Mouse (Mus musculus) left cerebral cortex, adult 2 months (tissue): Measurements from ENCODE around the gene Mydgf. TPM values are rescaled to one million over a fixed set of nuclear protein-coding genes. Genes with fewer than 3 reads are reported as not detected.

Experiments
- DNase-seq, 2 experiments: peaks; one replicate each; pipeline ENCODE4 v3.0.0; 2021 to 2022; ENCODE audit warnings: low spot score in 2 of 2, mixed read lengths in 1 of 2; ENCODE audit errors: extremely low spot score in 1 of 2
- H3K27ac ChIP-seq: fragments of 200-600 bp; 2 replicates; pipeline ENCODE4 v1.8.1; 2022
- H3K4me3 ChIP-seq: fragments of 200-600 bp; 2 replicates; pipeline ENCODE4 v1.8.1; 2022
- CTCF ChIP-seq: fragments of 200-600 bp; IDR thresholded peaks from 2 replicates; pipeline ENCODE4 v1.8.1; 2022; ENCODE audit warnings: antibody characterized with exemption, mild to moderate bottlenecking, moderate library complexity
- intact Hi-C: fragments of 180-260 bp; cut with DNase I; formaldehyde crosslinking; loops from one replicate; pipeline ENCODE4 v1.15.1; 2025
- microRNA-seq, 2 experiments: library from miRNA; unstranded; fragments of <30 nt; microRNA quantifications; one replicate each; pipeline ENCODE4 v1.2.0; 2021
- total RNA-seq, 2 experiments: library from RNA; stranded (reverse); gene quantifications; 2 replicates each; pipeline ENCODE4 v1.2.3; 2021

Mydgf gene
- total RNA-seq, 2 experiments from 2014 or later, result 39.5 to 41.2 TPM

DNA sequence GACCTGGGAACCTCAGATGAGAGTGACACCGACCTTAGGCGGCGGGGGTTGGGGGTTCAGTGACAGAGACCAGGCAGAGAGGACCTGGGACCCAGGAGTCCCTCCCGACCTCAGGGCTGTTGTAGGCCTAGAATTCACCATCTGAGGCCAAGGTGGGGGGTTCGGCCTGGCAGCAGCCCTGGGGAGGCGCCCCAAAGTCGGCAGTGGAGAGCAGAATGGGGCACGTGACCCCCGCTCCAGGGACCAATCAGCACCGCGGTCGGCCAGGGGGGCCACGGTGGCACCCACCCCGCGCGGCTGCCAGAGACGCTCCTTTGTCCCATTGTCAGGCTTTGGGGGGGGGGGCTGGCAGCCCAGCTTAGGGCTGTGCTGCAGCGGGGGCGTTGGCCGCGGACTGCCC is 44.4 kb downstream of the Mydgf start:
- intact Hi-C loops, result no loop called here
- no peak for TF ChIP-seq CTCF
- no peak for DNase-seq
- Histone ChIP-seq H3K4me3 (peak overlapping the region; percentile 76), H3K27ac (peak overlapping the region; percentile 95)

DNA sequence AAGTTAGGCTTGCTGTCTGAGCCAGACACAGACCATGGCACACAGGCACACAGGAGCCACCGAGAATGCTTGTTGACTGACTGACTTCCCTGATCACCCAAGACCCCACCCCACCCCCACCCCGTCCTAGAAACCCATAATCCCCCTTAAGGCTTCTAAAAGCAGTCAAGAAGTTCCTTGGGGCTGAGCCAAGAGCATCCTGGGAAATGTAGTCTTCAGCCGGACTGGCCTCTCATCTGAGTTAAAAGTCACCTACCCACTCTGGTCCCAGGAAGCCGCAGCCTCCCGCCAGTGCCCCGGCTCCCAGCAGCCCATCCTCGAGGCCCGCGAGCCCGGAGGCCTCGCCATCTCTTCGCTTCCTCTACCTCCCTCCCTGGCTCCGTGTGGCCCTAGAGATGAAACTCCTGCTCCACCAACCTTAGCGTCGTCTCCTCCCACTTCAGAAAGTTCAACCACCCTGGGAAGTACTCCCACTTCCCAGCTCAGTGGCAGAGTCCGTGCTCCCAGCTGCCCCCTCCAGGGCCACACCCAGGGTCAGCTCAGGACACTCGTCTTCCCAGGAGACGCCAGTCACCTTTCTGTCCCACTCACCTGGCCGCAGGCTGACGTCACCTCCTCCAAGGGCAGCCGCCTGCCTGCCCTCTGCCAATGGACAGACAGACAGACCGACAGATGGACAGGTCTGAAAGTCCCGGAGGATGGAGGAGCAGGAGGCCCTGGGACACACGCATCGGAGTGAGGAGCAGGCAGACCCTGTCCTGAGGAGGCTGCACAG is 45.7 kb downstream of the Mydgf start:
- intact Hi-C loops, result no loop called here

DNA sequence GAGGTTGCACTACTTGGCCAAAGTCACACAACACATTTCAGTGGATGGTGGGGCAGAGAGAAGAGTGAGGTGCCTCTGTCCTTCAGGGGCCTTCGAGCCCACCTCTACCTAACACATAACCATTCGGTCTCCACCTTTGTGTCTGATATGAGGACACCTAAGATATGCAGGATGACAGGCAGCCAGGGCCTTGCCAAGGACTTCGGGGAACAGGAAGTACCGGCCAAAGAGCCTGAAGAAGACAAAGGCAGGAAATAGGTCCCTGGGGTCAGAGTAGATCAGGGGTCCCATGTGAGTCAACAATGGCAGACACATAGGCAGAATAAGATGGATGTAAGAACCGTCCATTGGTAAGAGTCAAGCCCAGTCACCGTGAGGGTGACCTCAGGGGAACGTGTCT is 47.2 kb downstream of the Mydgf start:
- Histone ChIP-seq H3K4me3 (no peak overlapping the region), H3K27ac (no peak overlapping the region)
- intact Hi-C loops, result no loop called here
- no peak for TF ChIP-seq CTCF
- no peak for DNase-seq

More for the DNA sequence above, 45.7 kb downstream of the Mydgf start:
- TF ChIP-seq CTCF, result no peak
- no peak for DNase-seq
- H3K4me3 ChIP-seq, result peak overlapping the region; percentile 76
- no peak overlapping the region for H3K27ac ChIP-seq

DNA sequence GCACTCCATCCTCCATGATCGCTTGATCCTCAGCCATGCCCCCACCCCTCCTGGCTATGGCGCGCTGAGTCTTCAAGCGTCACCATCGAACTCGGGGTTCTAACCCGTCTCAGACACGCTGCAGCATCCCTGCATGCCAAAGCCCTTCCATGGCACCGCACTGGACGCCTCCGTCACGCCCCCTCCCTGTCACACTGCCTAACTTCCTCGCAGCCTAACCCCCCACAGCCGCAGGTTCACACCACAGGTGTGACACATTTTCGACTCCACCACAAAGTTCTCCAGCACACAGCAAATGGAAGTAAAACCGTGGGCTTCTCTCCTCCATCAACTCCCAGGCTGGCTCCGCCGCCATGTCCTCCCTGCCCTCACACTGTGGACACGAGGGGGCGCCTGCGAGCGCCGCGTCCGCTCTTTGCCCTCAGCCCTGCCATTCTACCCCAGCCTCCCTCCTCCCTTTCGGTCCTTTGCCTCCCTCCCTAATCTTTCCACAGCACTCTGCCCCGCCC is 49.2 kb downstream of the Mydgf start:
- TF ChIP-seq CTCF, result peak; percentile 87
- intact Hi-C loops, result loop anchor here (5.0 kb wide), 1 partner anchor 213 kb away; no protein-coding TSS in a partner anchor
- Histone ChIP-seq H3K27ac (peak overlapping the region; percentile 69), H3K4me3 (peak overlapping the region; percentile 5)
- peak in 1 of 2 experiments; percentile 62 for DNase-seq

DNA sequence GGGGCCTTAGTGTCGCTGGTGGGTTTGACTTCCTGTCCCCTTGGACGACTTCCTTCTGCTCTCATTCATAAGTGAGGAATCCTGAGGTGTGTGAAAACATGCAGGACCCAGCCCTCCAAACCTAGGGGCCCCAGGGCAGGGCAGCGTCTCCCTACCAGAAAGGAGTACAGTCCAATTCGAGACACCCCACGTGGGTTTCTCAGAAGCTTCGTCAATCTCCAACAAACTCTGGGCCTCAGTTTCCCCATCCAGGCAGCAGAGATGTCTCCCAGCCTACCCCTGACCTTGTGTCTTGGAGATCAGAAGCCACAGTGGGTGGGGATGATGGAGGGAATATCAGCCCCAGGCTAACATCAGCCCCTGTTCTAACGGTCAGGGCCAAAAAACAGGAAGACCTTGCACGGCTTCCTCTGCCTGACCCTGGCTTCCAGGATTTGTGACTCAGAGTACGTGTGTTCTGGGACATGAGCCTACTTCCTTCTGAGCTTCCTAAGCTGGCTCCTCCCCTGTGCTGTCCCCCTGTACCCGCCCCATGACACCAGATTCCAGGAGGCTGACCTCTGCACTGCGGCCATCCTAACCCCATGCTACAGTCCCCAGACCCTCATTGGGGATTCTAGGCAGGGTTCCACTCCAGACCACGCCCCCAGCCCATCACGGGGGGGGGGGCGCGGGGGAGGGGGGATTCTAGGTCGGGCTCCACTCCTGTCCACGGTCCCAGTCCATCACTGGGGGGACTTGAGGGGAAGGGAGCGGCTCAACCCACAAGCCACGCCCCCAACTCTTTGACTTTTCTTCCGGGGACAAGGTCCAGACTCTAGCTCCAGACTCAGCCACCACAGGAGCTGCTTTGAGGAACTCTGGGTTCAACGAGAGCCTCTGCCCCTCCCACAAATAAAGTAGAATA is 50.0 kb downstream of the Mydgf start:
- intact Hi-C loops, result loop anchor here (1.0 to 5.0 kb wide), 3 partner anchors 26 to 214 kb away; partner anchors contain the start of gene Mydgf
- DNase-seq, result no peak
- Histone ChIP-seq H3K27ac (peak overlapping the region; percentile 70), H3K4me3 (peak overlapping the region; percentile 16)
- no peak for TF ChIP-seq CTCF

DNA sequence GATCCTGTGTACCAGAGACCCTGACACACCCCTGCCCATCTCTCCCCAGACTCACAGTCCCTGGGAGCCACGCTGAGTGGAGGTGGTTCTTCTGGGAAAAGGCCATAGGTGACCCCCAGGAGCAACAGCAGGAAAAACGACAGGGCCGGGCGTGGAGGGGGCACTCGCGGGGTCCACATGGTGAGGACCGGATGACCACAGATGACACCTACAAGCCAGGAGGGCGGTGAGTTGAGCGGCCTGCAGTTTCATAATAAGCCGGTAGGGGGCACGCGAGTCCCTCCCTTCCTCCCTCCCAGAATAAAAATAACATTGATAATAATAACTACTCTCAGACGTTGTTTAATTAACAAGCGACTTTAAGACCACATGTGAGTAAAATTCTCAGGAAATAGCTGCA is 51.1 kb downstream of the Mydgf start:
- Histone ChIP-seq H3K27ac (no peak overlapping the region; the same call in 1 of the 2 replicates), H3K4me3 (peak overlapping the region; percentile 16; the same call in 1 of the 2 replicates)
- TF ChIP-seq CTCF, result peak; percentile 99
- intact Hi-C loops, result loop anchor here (1.0 to 5.0 kb wide), 4 partner anchors 27 to 215 kb away; partner anchors contain the start of gene Mydgf
- DNase-seq, result peak in 1 of 2 experiments; percentile 65

DNA sequence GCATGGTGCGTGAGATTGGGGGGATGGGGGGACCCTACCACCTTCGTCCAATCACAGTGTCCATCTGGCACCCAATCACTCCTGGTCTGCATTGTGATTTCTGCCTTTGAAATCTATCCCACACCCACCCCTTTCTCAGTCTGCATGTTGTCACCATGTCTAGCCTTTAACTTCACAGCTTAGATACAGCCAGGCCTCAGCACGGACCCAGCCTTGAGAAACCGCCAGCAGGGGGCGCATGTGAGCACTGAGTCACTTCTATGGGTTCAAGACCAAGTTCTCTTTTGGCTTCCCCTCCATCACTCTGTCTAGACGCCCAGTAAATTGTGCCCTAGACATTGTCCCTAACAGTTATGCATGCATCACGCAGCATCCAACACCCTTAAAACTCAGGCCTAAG is 51.9 kb downstream of the Mydgf start:
- intact Hi-C loops, result loop anchor here (1.0 to 5.0 kb wide), 3 partner anchors 51 to 215 kb away; partner anchors contain the start of gene Mydgf
- H3K27ac ChIP-seq, result no peak overlapping the region
- peak in 1 of 2 experiments; percentile 62 for DNase-seq

DNA sequence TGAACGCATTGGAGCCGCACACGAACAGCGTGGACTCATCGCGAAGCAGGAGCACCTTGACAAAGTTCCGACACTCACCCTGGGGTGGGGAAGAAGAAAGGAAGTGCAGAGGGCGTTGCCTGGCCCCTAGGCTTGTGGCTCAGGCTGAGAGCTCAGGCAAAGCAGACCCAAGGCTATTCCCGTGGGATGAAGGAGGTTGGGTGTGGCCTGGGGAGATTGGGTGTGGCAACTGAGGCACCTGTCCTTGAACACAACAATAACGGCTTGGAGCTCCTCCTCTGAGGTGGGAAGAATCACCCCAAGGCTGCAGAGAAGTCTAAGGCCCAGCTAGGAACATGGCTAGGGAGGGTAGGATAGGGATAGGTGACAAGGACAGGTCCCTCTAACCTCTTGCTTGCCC is 52.6 kb downstream of the Mydgf start:
- Histone ChIP-seq H3K4me3 (no peak overlapping the region), H3K27ac (no peak overlapping the region)
- intact Hi-C loops, result loop anchor here (5.0 kb wide), 1 partner anchor 216 kb away; no protein-coding TSS in a partner anchor
- DNase-seq, result no peak
- no peak for TF ChIP-seq CTCF

More for the DNA sequence above, 51.9 kb downstream of the Mydgf start:
- TF ChIP-seq CTCF, result peak; percentile 81
- H3K4me3 ChIP-seq, result no peak overlapping the region

DNA sequence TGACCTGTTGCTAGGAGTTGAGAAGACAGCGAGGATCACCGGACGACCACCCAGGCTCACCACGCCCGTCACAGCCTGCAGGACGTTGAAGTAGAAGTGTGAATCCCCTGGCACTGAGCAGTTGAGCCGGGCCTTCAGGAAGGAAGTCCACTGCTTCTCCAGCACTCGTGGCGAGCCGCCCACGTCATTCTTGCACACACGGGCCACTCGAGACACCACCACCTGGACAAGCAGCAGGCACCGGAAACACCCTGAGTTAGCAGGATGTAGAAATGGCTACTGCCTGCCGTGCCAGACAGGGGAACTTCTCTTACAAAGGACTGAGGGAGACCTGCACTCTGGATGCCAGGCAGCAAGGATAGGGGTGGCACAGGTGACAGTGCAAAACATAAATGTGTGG is 55.5 kb downstream of the Mydgf start:
- TF ChIP-seq CTCF, result no peak
- Histone ChIP-seq H3K4me3 (no peak overlapping the region), H3K27ac (no peak overlapping the region)
- DNase-seq, result no peak
- intact Hi-C loops, result no loop called here

DNA sequence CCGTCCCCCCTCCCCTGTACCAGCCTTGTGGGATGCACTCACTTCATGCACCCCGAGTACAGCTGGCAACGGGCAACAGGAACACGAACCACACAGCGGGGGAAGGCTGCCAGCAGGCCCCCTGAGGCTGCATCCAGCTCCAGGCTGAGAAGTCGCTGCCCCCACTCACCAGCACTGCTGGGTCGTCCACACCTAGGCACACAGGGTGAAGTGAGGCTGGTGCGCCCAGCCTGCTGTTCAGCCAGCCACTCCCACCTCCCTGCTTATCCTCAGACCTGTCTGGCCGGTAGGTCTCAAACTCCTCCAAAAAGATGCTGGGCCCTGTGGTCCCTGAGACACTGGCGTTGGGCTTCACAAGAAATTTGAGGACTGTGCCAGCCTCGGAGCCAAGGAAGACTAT is 57.5 kb downstream of the Mydgf start:
- no peak for TF ChIP-seq CTCF
- no peak for DNase-seq
- H3K4me3 ChIP-seq, result no peak overlapping the region
- intact Hi-C loops, result no loop called here
- H3K27ac ChIP-seq, result no peak overlapping the region

Small RNA genes within 50 kb of the gene (microRNA-seq; reads per million reads assigned to microRNA genes)
- gene Gm44397, result 0 reads per million in 2 experiments

Other genes starting within 250 kb of the Mydgf start
- 1 to 10 TPM; 2.3 to 4.1 TPM for gene Zfp119b, start 234.4 kb downstream of the Mydgf start, total RNA-seq
- gene Ebi3, start 231.3 kb downstream of the Mydgf start, total RNA-seq, result 1 to 10 TPM; 1.2 to 1.4 TPM
- gene Yju2, start 224.8 kb downstream of the Mydgf start, total RNA-seq, result 10 to 100 TPM; 16.4 to 17.4 TPM
- gene Shd, start 213.5 kb downstream of the Mydgf start, total RNA-seq, result 10 to 100 TPM; 36.7 to 40.1 TPM
- 10 to 100 TPM; 88.7 to 90.6 TPM for gene Fsd1, start 197.4 kb downstream of the Mydgf start, total RNA-seq
- gene Stap2, start 178.3 kb downstream of the Mydgf start, total RNA-seq, result 1 to 10 TPM; 2.5 to 3.1 TPM
- 10 to 100 TPM; 90.8 to 91.2 TPM for gene Mpnd, start 178.2 kb downstream of the Mydgf start, total RNA-seq
- gene Sh3gl1, start 147.3 kb downstream of the Mydgf start, total RNA-seq, result 10 to 100 TPM; 38.9 to 43.2 TPM
- gene Chaf1a, start 143.5 kb downstream of the Mydgf start, total RNA-seq, result 1 to 10 TPM; 1.6 to 2.0 TPM
- gene Ubxn6, start 108.9 kb downstream of the Mydgf start, total RNA-seq, result 10 to 100 TPM; 91.2 to 98.3 TPM
- gene Hdgfl2, start 104.3 kb downstream of the Mydgf start, total RNA-seq, result 100 to 1,000 TPM; 102 to 109 TPM
- gene Plin4, start 74.1 kb downstream of the Mydgf start, total RNA-seq, result 1 to 10 TPM; 5.0 to 7.4 TPM
- gene Plin5, start 66.3 kb downstream of the Mydgf start, total RNA-seq, result under 1 TPM; 0.38 to 0.68 TPM
- gene Lrg1, start 61.9 kb downstream of the Mydgf start, total RNA-seq, result 1 to 10 TPM; 4.2 to 6.1 TPM
- 100 to 1,000 TPM; 117 to 125 TPM for gene Sema6b, start 43.6 kb downstream of the Mydgf start, total RNA-seq
- 1 to 10 TPM; 7.5 to 8.7 TPM for gene Tnfaip8l1, start 21.4 kb downstream of the Mydgf start, total RNA-seq
- 10 to 100 TPM; 70.7 to 74.1 TPM for gene Dpp9, start 35.0 kb upstream of the Mydgf start, total RNA-seq
- 10 to 100 TPM; 31.8 to 34.6 TPM for gene Fem1a, start 72.9 kb upstream of the Mydgf start, total RNA-seq
- gene Ticam1, start 92.9 kb upstream of the Mydgf start, total RNA-seq, result 1 to 10 TPM; 6.9 to 7.2 TPM
- 10 to 100 TPM in 1 of 2 experiments, 1 to 10 TPM in 1; 7.7 to 11.4 TPM for gene Plin3, start 109.0 kb upstream of the Mydgf start, total RNA-seq
- not detected for gene Arrdc5, start 116.4 kb upstream of the Mydgf start, total RNA-seq
- under 1 TPM; 0.70 to 0.91 TPM for gene Uhrf1, start 119.4 kb upstream of the Mydgf start, total RNA-seq
- gene Kdm4b, start 142.1 kb upstream of the Mydgf start, total RNA-seq, result 10 to 100 TPM; 66.2 to 71.8 TPM